In the genomic region with DNA sequence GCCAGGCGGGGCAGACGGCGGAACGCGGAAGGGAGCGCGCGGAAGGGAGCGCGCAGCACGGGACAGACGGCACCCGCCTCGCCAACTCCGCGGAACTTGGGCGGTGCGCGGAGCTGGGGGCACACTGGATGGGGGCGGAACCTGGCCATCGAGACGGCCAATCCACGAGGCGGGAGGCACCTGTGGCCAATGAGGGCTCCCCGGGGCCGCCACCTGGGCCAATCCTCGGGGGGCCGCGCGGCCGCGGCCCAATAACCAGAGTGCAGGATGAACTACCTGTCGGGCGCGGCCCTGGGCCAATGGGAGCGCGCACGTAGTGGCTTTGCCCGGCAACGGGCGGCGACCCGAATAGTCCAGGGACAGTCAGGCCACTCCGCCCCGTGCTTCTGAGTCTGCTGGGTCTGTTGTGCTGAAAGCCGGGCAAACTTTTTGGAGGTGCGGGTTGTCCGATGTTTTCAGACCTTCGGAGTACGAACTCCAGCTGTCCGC, we compare ENCODE assay signal across 8 mouse cellular contexts. TPM values are rescaled to one million over a fixed set of nuclear protein-coding genes. Genes with fewer than 3 reads are reported as not detected.
DNase-seq lines count a peak whose midpoint lies in the region; ATAC-seq lines count a peak whose summit lies in the region.

A gene (minus strand): TSS at position 59 of the 489 bp plus-strand sequence.

- peaks cover 64% of the 10 kb centered on the region for H3K27me3 ChIP-seq in forebrain, embryonic 12.5 days
- H3K27me3 ChIP-seq in liver, embryonic 16.5 days (ENCODE audit: control insufficient read depth, insufficient read depth, low read depth, low read length), result peaks cover 30% of the 10 kb centered on the region

- no peak within 1 kb of the TSS; the same call in 1 of the 2 replicates for H3K9ac ChIP-seq in forebrain, embryonic 12.5 days
- H3K9ac ChIP-seq in liver, embryonic 16.5 days (ENCODE audit: low read depth, low read length), result no peak within 1 kb of the TSS

- intact Hi-C loops in heart, postnatal 14 days (cut with DNase I), result no loop called here

- peak within 1 kb of the TSS; percentile 44 for H3K4me3 ChIP-seq in forebrain, embryonic 12.5 days (replicated peaks)
- peak within 1 kb of the TSS; percentile 51 for H3K4me3 ChIP-seq in liver, embryonic 16.5 days (ENCODE audit: low read depth, low read length)

- peak; percentile 86 for ATAC-seq in forebrain, embryonic 12.5 days (ENCODE audit: low FRiP score)
- peak; percentile 93 for ATAC-seq in liver, embryonic 16.5 days (ENCODE audit: low read depth)
- peak; percentile 56 for ATAC-seq in neutrophil, adult 5-6 weeks (ENCODE audit: extremely low read depth, insufficient number of reproducible peaks, low FRiP score, poor library complexity, severe bottlenecking)

- WGBS in forebrain, embryonic 12.5 days, result under 1% methylated on average over 50 of the region's 51 CpGs
- 2% methylated on average over 51 of the region's 51 CpGs for WGBS in liver, embryonic 16.5 days (ENCODE audit: insufficient replicate concordance)

- peaks cover 14% of the 10 kb centered on the region for H3K4me1 ChIP-seq in forebrain, embryonic 12.5 days
- no peaks in the 10 kb centered on the region for H3K4me1 ChIP-seq in liver, embryonic 16.5 days (ENCODE audit: control insufficient read depth, low read depth, low read length)

- H3K9me3 ChIP-seq in forebrain, embryonic 12.5 days, result no peaks in the 10 kb centered on the region
- H3K9me3 ChIP-seq in liver, embryonic 16.5 days (replicated peaks; ENCODE audit: control insufficient read depth, low read length), result no peaks in the 10 kb centered on the region

- no peaks in the 10 kb centered on the region for H3K36me3 ChIP-seq in forebrain, embryonic 12.5 days (replicated peaks)
- H3K36me3 ChIP-seq in liver, embryonic 16.5 days (ENCODE audit: control insufficient read depth, insufficient read depth), result no peaks in the 10 kb centered on the region

- no peak within 1 kb of the TSS for H3K27ac ChIP-seq in forebrain, embryonic 12.5 days
- no peak within 1 kb of the TSS for H3K27ac ChIP-seq in liver, embryonic 16.5 days (ENCODE audit: low read length)

- peak within 1 kb of the TSS; percentile 54 for H3K4me2 ChIP-seq in forebrain, embryonic 12.5 days
- peak within 1 kb of the TSS; percentile 32 for H3K4me2 ChIP-seq in liver, embryonic 16.5 days (ENCODE audit: low read depth, low read length)

- peak in 1 of 2 experiments; percentile 60 for DNase-seq in frontal cortex, adult 2 months (ENCODE audit: extremely low spot score in 1 of 2, low spot score in 1 of 2)
- DNase-seq in frontal cortex, postnatal 25 days (ENCODE audit: low spot score in 2 of 2), result no peak
- peak; percentile 62 to 63 for DNase-seq in heart, postnatal 14 days
- peak; percentile 87 to 94 for DNase-seq in kidney, postnatal 4 days
- peak; percentile 72 for DNase-seq in testis, postnatal 10 days (ENCODE audit: low spot score)

RNA-seq across cellular contexts. Expression of the gene that starts here (rescaled TPM):
- 217 and 235 TPM in 2 replicates for polyA plus RNA-seq in frontal cortex, adult 2 months (2012; rRNA removed)
- 26.5 and 26.7 TPM in 2 replicates for polyA plus RNA-seq in forebrain, embryonic 12.5 days (2016; fragmentation: Nextera tagmentation; extraction: Ambion mirVana)
- 1 to 10 TPM; 1.7 to 2.1 TPM for total RNA-seq in heart, postnatal 14 days (2021)
- polyA plus RNA-seq in liver, embryonic 16.5 days (2015; fragmentation: Nextera tagmentation; extraction: Ambion mirVana), result 2.5 and 2.7 TPM in 2 replicates
- total RNA-seq in neutrophil, adult 5-6 weeks (2017), result 0.58 and 4.3 TPM in 2 replicates

Comparison
In these comparisons a context has a peak if more than half of its experiments do, and no peak if none do; other contexts are left out.
1. DNase-seq: peak in heart, postnatal 14 days (2 of 2), kidney, postnatal 4 days (2 of 2) and testis, postnatal 10 days (single experiment); none in frontal cortex, postnatal 25 days (0 of 2).
2. Peak in every context shown above with its lines, with median percentiles within 50 percentile points of each other: ATAC-seq.